Mouse (Mus musculus) cerebellum, adult 2 months (tissue): ENCODE results near the gene Arpp21. TPM values are rescaled to one million over a fixed set of nuclear protein-coding genes. Genes with fewer than 3 reads are reported as not detected.

Source experiments
- DNase-seq, 2 experiments: peaks; one replicate each; pipeline ENCODE4 v3.0.0; 2021
- H3K27ac ChIP-seq: fragments of 200-500 bp; 2 replicates; pipeline ENCODE4 v1.5.1; 2012; ENCODE audit warnings: low read length, control low read depth, inconsistent platforms; ENCODE audit not compliant: insufficient read depth
- H3K27me3 ChIP-seq: fragments of 200-500 bp; 2 replicates; pipeline ENCODE4 v1.6.1; 2012; ENCODE audit warnings: inconsistent platforms, mild to moderate bottlenecking, low read length, moderate library complexity; ENCODE audit not compliant: control insufficient read depth, insufficient read depth
- H3K4me1 ChIP-seq: fragments of 200-500 bp; 2 replicates; pipeline ENCODE4 v1.6.1; 2011; ENCODE audit warnings: low read length; ENCODE audit not compliant: control insufficient read depth, insufficient read depth
- H3K4me3 ChIP-seq: fragments of 200-500 bp; replicated peaks from 2 replicates; pipeline ENCODE3; 2011; ENCODE audit warnings: mild to moderate bottlenecking, low read depth, low read length, control low read depth; ENCODE audit not compliant: insufficient read depth
- CTCF ChIP-seq: fragments of 200-500 bp; IDR thresholded peaks from 2 replicates; pipeline ENCODE4 v1.5.1; 2011; ENCODE audit warnings: low read depth, mild to moderate bottlenecking, control low read depth, low read length, moderate library complexity, borderline replicate concordance; ENCODE audit not compliant: insufficient read depth
- POLR2A ChIP-seq: fragments of 200-500 bp; IDR thresholded peaks from 2 replicates; pipeline ENCODE4 v1.6.1; 2011; ENCODE audit warnings: low read length, control low read depth, borderline replicate concordance; ENCODE audit not compliant: insufficient read depth
- WGBS: fragments of 180-500 bp; shearing (Covaris S2); methylation state at CpG from one replicate; pipeline ENCODE4 v1.1.7; 2018; 5-methylcytosine and 5-hydroxymethylcytosine counted together
- polyA plus RNA-seq: library from polyadenylated mRNA; depleted of rRNA; stranded (reverse); fragments of >200 nt; gene quantifications from 2 replicates; pipeline ENCODE4 v1.2.3, GENCODE M21; 2012

Arpp21 gene
- polyA plus RNA-seq, 1 experiment: 116 TPM

GRCm38 (mm10) chr9:112186336-112187305, 49.1 kb downstream of the Arpp21 start:
- WGBS: 12% methylated on average over 14 of the region's 14 CpGs
- H3K4me3 ChIP-seq: peak overlapping the region; percentile 80
- no peak for TF ChIP-seq CTCF
- TF ChIP-seq POLR2A: no peak
- H3K27ac ChIP-seq: peak overlapping the region; percentile 90
- H3K27me3 ChIP-seq: no peaks in the 10 kb centered on the region
- no peak for DNase-seq
- H3K4me1 ChIP-seq: peaks cover 20% of the 10 kb centered on the region

- WGBS: 30% methylated on average over 10 of the region's 10 CpGs
- DNase-seq: peak in 1 of 2 experiments; percentile 47
- peak overlapping the region; percentile 90; the same call in 1 of the 2 replicates for H3K27ac ChIP-seq
- H3K27me3 ChIP-seq: no peaks in the 10 kb centered on the region
- TF ChIP-seq POLR2A (no peak), CTCF (no peak)
- H3K4me1 ChIP-seq: peaks cover 19% of the 10 kb centered on the region
- peak overlapping the region; percentile 80 for H3K4me3 ChIP-seq
Observed at GRCm38 (mm10) chr9:112185746-112186145, 50.0 kb downstream of the Arpp21 start.

GRCm38 (mm10) chr9:112182738-112183137, 53.0 kb downstream of the Arpp21 start:
- TF ChIP-seq POLR2A (no peak), CTCF (no peak)

GRCm38 (mm10) chr9:112180006-112180405, 55.7 kb downstream of the Arpp21 start:
- Histone ChIP-seq H3K4me3 (no peak overlapping the region), H3K4me1 (peaks cover 13% of the 10 kb centered on the region; the same call in 1 of the 2 replicates), H3K27ac (no peak overlapping the region), H3K27me3 (no peaks in the 10 kb centered on the region)
- WGBS: 92% methylated on average over 4 of the region's 4 CpGs
- no peak for DNase-seq
- TF ChIP-seq POLR2A (no peak), CTCF (no peak)

More at GRCm38 (mm10) chr9:112182738-112183137, 53.0 kb downstream of the Arpp21 start:
- no peaks in the 10 kb centered on the region for H3K27me3 ChIP-seq
- H3K4me1 ChIP-seq: peaks cover 7% of the 10 kb centered on the region
- H3K4me3 ChIP-seq: no peak overlapping the region
- no peak overlapping the region for H3K27ac ChIP-seq
- WGBS: 18% methylated on average over 3 of the region's 3 CpGs
- no peak for DNase-seq

GRCm38 (mm10) chr9:112178438-112178837, 57.3 kb downstream of the Arpp21 start:
- no peak for TF ChIP-seq CTCF
- no peak for TF ChIP-seq POLR2A
- H3K27me3 ChIP-seq: no peaks in the 10 kb centered on the region
- DNase-seq: no peak
- WGBS: 81% methylated on average over 5 of the region's 5 CpGs
- no peak overlapping the region for H3K4me3 ChIP-seq
- H3K4me1 ChIP-seq: peaks cover 13% of the 10 kb centered on the region; the same call in 1 of the 2 replicates
- no peak overlapping the region for H3K27ac ChIP-seq

- WGBS: 9% methylated on average over 2 of the region's 2 CpGs
- H3K4me3 ChIP-seq: no peak overlapping the region
- no peaks in the 10 kb centered on the region for H3K27me3 ChIP-seq
- H3K27ac ChIP-seq: no peak overlapping the region
- peaks cover 13% of the 10 kb centered on the region; the same call in 1 of the 2 replicates for H3K4me1 ChIP-seq
- TF ChIP-seq POLR2A (no peak), CTCF (no peak)
- peak in 1 of 2 experiments; percentile 60 for DNase-seq
Observed at GRCm38 (mm10) chr9:112177569-112177968, 58.2 kb downstream of the Arpp21 start.

- no peak for DNase-seq
- peaks cover 13% of the 10 kb centered on the region; the same call in 1 of the 2 replicates for H3K4me1 ChIP-seq
- TF ChIP-seq POLR2A (no peak), CTCF (no peak)
- no peaks in the 10 kb centered on the region for H3K27me3 ChIP-seq
- no peak overlapping the region for H3K4me3 ChIP-seq
- 81% methylated on average over 6 of the region's 6 CpGs for WGBS
- no peak overlapping the region for H3K27ac ChIP-seq
Observed at GRCm38 (mm10) chr9:112176317-112176716, 59.4 kb downstream of the Arpp21 start.
